Mouse (Mus musculus) forebrain, embryonic 16.5 days (tissue): ENCODE results near the gene Stac3. TPM values are rescaled to one million over a fixed set of nuclear protein-coding genes. Genes with fewer than 3 reads are reported as not detected.

Experiments
- ATAC-seq: fragments of 200-750 bp; cut with Nextera tagmentation; 2 replicates; pipeline ENCODE4 v1.8.0; 2017; ENCODE audit warnings: mild to moderate bottlenecking, moderate library complexity
- H3K27ac ChIP-seq: fragments of 300-500 bp; sonication (generic); 2 replicates; pipeline ENCODE4 v1.5.1; 2014; ENCODE audit warnings: low read length, control low read depth
- H3K27me3 ChIP-seq: fragments of 300-500 bp; sonication (generic); replicated peaks from 2 replicates; pipeline ENCODE4 v1.6.1; 2014; ENCODE audit warnings: low read length; ENCODE audit not compliant: control insufficient read depth, insufficient read depth
- H3K36me3 ChIP-seq: fragments of 300-500 bp; sonication (generic); 2 replicates; pipeline ENCODE4 v1.6.1; 2014; ENCODE audit not compliant: control insufficient read depth, insufficient read depth
- H3K4me1 ChIP-seq: fragments of 300-500 bp; sonication (generic); replicated peaks from 2 replicates; pipeline ENCODE4 v1.6.1; 2014; ENCODE audit warnings: low read length; ENCODE audit not compliant: control insufficient read depth, insufficient read depth
- H3K4me2 ChIP-seq: fragments of 300-500 bp; sonication (generic); 2 replicates; pipeline ENCODE4 v1.6.1; 2014; ENCODE audit warnings: mild to moderate bottlenecking, low read length, control low read depth
- H3K4me3 ChIP-seq: fragments of 300-500 bp; sonication (generic); replicated peaks from 2 replicates; pipeline ENCODE4 v1.5.1; 2014; ENCODE audit warnings: mild to moderate bottlenecking, low read length, control low read depth
- H3K9ac ChIP-seq: fragments of 300-500 bp; sonication (generic); replicated peaks from 2 replicates; pipeline ENCODE4 v1.6.1; 2014; ENCODE audit warnings: low read depth, low read length, control low read depth
- H3K9me3 ChIP-seq: fragments of 300-500 bp; sonication (generic); 2 replicates; pipeline ENCODE4 v1.6.1; 2016; ENCODE audit warnings: low read length; ENCODE audit not compliant: control insufficient read depth
- WGBS: fragments of 180-500 bp; shearing (Covaris S2); extraction: QIAGEN DNeasy Blood & Tissue Kit; methylation state at CpG from one replicate; pipeline ENCODE4 v1.1.7; 2014; 5-methylcytosine and 5-hydroxymethylcytosine counted together
- polyA plus RNA-seq: library from polyadenylated mRNA; unstranded; fragments of >200 nt; fragmentation: Nextera tagmentation; extraction: Ambion mirVana; gene quantifications from 2 replicates; pipeline ENCODE4 v1.2.1, GENCODE M21; 2015

Stac3 gene
- polyA plus RNA-seq, 1 experiment from 2014 or later, result 1.8 TPM

- H3K27me3 ChIP-seq, result peaks cover 10% of the 10 kb centered on the region
- H3K4me3 ChIP-seq, result no peak overlapping the region
- H3K4me1 ChIP-seq, result peaks cover 27% of the 10 kb centered on the region
- WGBS, result 92% methylated on average over 20 of the region's 20 CpGs
- H3K4me2 ChIP-seq, result no peak overlapping the region
- peaks cover 2% of the 10 kb centered on the region; the same call in 1 of the 2 replicates for H3K36me3 ChIP-seq
- ATAC-seq, result no peak
- no peaks in the 10 kb centered on the region for H3K9me3 ChIP-seq
- peak overlapping the region; percentile 39 for H3K9ac ChIP-seq
- no peak overlapping the region for H3K27ac ChIP-seq
These were observed 19.4 kb downstream of the Stac3 start for GRCm38 (mm10) chr10:127520714-127521357.

- peaks cover 16% of the 10 kb centered on the region for H3K27me3 ChIP-seq
- no peak; the same call in 1 of the 2 replicates for ATAC-seq
These were observed 20.2 kb downstream of the Stac3 start for GRCm38 (mm10) chr10:127521611-127522080.

GRCm38 (mm10) chr10:127522088-127522581 is 20.6 kb downstream of the Stac3 start, which contains the start of gene Shmt2:
TSS of gene Shmt2 (minus strand) at chr10:127522444.
- Histone ChIP-seq H3K27me3 (peaks cover 18% of the 10 kb centered on the region), H3K9ac (peak within 1 kb of the TSS; percentile 39), H3K4me1 (peaks cover 36% of the 10 kb centered on the region), H3K36me3 (peaks cover 2% of the 10 kb centered on the region; the same call in 1 of the 2 replicates), H3K4me3 (peak within 1 kb of the TSS; percentile 48), H3K27ac (no peak within 1 kb of the TSS), H3K9me3 (no peaks in the 10 kb centered on the region), H3K4me2 (peak within 1 kb of the TSS; percentile 58)
- WGBS, result under 1% methylated on average over 21 of the region's 21 CpGs
- ATAC-seq, result peak; percentile 77

More at GRCm38 (mm10) chr10:127521611-127522080, 20.2 kb downstream of the Stac3 start:
- no peak overlapping the region for H3K27ac ChIP-seq
- no peaks in the 10 kb centered on the region for H3K9me3 ChIP-seq
- WGBS, result 7% methylated on average over 12 of the region's 12 CpGs
- peak overlapping the region; percentile 39 for H3K9ac ChIP-seq
- H3K4me1 ChIP-seq, result peaks cover 33% of the 10 kb centered on the region
- H3K4me2 ChIP-seq, result peak overlapping the region; percentile 58
- H3K36me3 ChIP-seq, result peaks cover 2% of the 10 kb centered on the region; the same call in 1 of the 2 replicates
- peak overlapping the region; percentile 48 for H3K4me3 ChIP-seq

- H3K27me3 ChIP-seq, result peaks cover 40% of the 10 kb centered on the region
- H3K4me1 ChIP-seq, result peaks cover 46% of the 10 kb centered on the region
- H3K27ac ChIP-seq, result no peak overlapping the region
- H3K4me2 ChIP-seq, result no peak overlapping the region
- 2% methylated on average over 22 of the region's 23 CpGs for WGBS
- H3K9ac ChIP-seq, result no peak overlapping the region
- H3K4me3 ChIP-seq, result no peak overlapping the region
- no peaks in the 10 kb centered on the region for H3K36me3 ChIP-seq
- ATAC-seq, result no peak
- no peaks in the 10 kb centered on the region for H3K9me3 ChIP-seq
These were observed 23.3 kb downstream of the Stac3 start for GRCm38 (mm10) chr10:127524646-127525255.

GRCm38 (mm10) chr10:127526048-127526447 is 24.6 kb downstream of the Stac3 start:
- 2% methylated on average over 26 of the region's 26 CpGs for WGBS
- no peak overlapping the region for H3K27ac ChIP-seq
- no peaks in the 10 kb centered on the region for H3K9me3 ChIP-seq
- H3K4me3 ChIP-seq, result no peak overlapping the region
- no peak for ATAC-seq
- no peaks in the 10 kb centered on the region for H3K36me3 ChIP-seq
- peak overlapping the region; percentile 31 for H3K4me2 ChIP-seq
- H3K27me3 ChIP-seq, result peaks cover 48% of the 10 kb centered on the region
- H3K4me1 ChIP-seq, result peaks cover 51% of the 10 kb centered on the region
- 0 out of 2 replicates have a peak overlapping the region, but pooled peaks have one; percentile 7 for H3K9ac ChIP-seq

GRCm38 (mm10) chr10:127526681-127527080 is 25.2 kb downstream of the Stac3 start:
- under 1% methylated on average over 26 of the region's 26 CpGs for WGBS
- Histone ChIP-seq H3K9ac (peak overlapping the region; percentile 7; the same call in 1 of the 2 replicates), H3K27me3 (peaks cover 51% of the 10 kb centered on the region), H3K9me3 (no peaks in the 10 kb centered on the region), H3K4me2 (peak overlapping the region; percentile 31), H3K27ac (no peak overlapping the region), H3K4me3 (no peak overlapping the region), H3K4me1 (peaks cover 50% of the 10 kb centered on the region), H3K36me3 (no peaks in the 10 kb centered on the region)
- ATAC-seq, result no peak

- H3K27me3 ChIP-seq, result peaks cover 54% of the 10 kb centered on the region
- peak; percentile 25; the same call in 1 of the 2 replicates for ATAC-seq
- no peaks in the 10 kb centered on the region for H3K36me3 ChIP-seq
- no peak overlapping the region; the same call in 1 of the 2 replicates for H3K9ac ChIP-seq
- 6% methylated on average over 17 of the region's 17 CpGs for WGBS
- H3K4me2 ChIP-seq, result 0 out of 2 replicates have a peak overlapping the region, but pooled peaks have one; percentile 15
- no peaks in the 10 kb centered on the region for H3K9me3 ChIP-seq
- peaks cover 48% of the 10 kb centered on the region for H3K4me1 ChIP-seq
- H3K4me3 ChIP-seq, result no peak overlapping the region
- no peak overlapping the region for H3K27ac ChIP-seq
These were observed 26.0 kb downstream of the Stac3 start for GRCm38 (mm10) chr10:127527481-127527880.

- Histone ChIP-seq H3K9me3 (no peaks in the 10 kb centered on the region), H3K9ac (peak overlapping the region; percentile 16), H3K27me3 (peaks cover 54% of the 10 kb centered on the region), H3K36me3 (no peaks in the 10 kb centered on the region), H3K27ac (no peak overlapping the region), H3K4me1 (peaks cover 53% of the 10 kb centered on the region), H3K4me3 (peak overlapping the region; percentile 30), H3K4me2 (peak overlapping the region; percentile 59)
- no peak for ATAC-seq
- under 1% methylated on average over 19 of the region's 25 CpGs for WGBS
These were observed 29.5 kb downstream of the Stac3 start for GRCm38 (mm10) chr10:127530945-127531344.

GRCm38 (mm10) chr10:127531548-127531947 is 30.1 kb downstream of the Stac3 start:
- Histone ChIP-seq H3K27ac (no peak overlapping the region), H3K36me3 (no peaks in the 10 kb centered on the region), H3K27me3 (peaks cover 50% of the 10 kb centered on the region), H3K9me3 (no peaks in the 10 kb centered on the region), H3K4me1 (peaks cover 52% of the 10 kb centered on the region), H3K9ac (no peak overlapping the region), H3K4me2 (peak overlapping the region; percentile 25), H3K4me3 (peak overlapping the region; percentile 30)
- ATAC-seq, result no peak
- WGBS, result 1% methylated on average over 4 of the region's 4 CpGs
